Mouse (Mus musculus) cortical plate, adult 2 months (tissue): ENCODE measurements at regions not wholly inside any gene's neighbourhood (a gene's known extent, or its start where the extent isn't known, plus 50 kb on each side); places are given as distances from the start of the nearest gene placed in this dataset.

ENCODE experiments used
- CTCF ChIP-seq: fragments of 200-500 bp; IDR thresholded peaks from 2 replicates; pipeline ENCODE4 v1.5.1; 2011; ENCODE audit warnings: mild to moderate bottlenecking, control low read depth, low read length; ENCODE audit not compliant: insufficient read depth; ENCODE audit errors: extremely low read depth
- POLR2A ChIP-seq: fragments of 200-500 bp; IDR thresholded peaks from 2 replicates; pipeline ENCODE4 v1.6.1; 2011; ENCODE audit warnings: mild to moderate bottlenecking, low read length, control low read depth; ENCODE audit not compliant: insufficient read depth; ENCODE audit errors: extremely low read depth

DNA sequence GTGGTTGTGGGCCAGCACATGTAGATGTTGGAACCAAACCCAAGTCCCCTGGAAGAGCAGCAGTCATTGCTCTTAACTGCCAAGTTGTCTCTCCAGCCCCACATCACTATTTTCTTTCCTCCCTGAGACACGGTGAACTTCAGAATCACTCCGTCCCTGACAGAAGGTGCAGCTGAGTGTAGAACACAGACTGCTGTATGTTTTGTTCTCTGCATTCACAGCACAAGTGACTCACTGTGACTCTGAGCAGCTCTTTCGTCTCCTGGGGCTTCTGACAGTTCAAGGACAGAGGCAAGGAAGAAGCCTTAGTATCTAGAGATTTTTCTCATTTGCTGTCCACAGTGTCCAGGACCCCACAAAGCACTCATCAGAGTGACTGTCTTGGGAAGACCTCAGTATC lies 227.6 kb downstream of the Bcl2l11 start:
- no peak for TF ChIP-seq POLR2A
- TF ChIP-seq CTCF: no peak
